Mouse (Mus musculus) skeletal muscle tissue, adult 2 months (tissue): Measurements from ENCODE around the gene Zbtb24.

Source experiments
- DNase-seq: peaks from one replicate; pipeline ENCODE4 v3.0.0-alpha.2; 2012; ENCODE audit warnings: low read depth, low spot score

Gene Zbtb24

DNA sequence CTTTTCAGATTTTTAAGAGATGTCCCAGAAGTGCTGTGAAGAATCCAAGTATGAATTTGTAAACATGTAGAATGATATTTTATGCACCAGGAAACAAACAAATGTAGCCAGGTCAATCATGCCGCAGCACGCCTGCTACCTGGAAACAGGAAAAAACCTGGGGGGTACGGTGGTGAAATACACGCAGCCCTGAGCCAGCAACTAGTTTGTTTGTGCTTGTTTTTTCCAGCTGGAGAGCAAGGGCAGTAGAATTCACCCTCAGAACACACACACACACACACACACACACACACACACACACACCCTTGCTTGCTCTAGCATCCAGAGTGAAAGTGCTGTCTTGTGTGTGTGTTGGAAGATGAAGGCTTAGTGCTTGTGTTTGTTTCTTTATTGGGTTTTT, 40.9 kb downstream of the Zbtb24 start:
- no peak for DNase-seq

DNA sequence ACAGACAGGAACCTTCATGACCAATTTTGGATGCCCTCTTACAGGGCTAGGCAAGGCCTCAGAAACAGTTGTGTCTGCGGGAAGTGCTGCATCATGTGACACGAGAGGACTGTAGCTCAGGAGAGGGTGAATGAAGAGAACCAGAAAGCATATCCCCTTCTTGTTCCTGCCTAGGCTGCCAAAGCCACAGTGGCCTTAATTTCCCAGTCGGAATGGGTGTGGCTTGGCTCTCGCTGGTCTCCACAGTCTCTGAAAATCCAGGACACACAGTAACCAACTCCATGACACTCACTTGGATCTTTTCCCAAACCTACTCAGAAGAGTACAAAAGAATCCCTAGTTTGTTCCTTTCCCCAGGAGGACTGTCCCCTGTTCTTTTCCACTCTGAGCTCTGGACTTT, 50.8 kb downstream of the Zbtb24 start:
- DNase-seq: peak; percentile 84

GRCm38 (mm10) chr10:41504996-41505395, 54.8 kb downstream of the Zbtb24 start:
- no peak for DNase-seq

- DNase-seq: peak; percentile 78
These were observed 55.3 kb downstream of the Zbtb24 start for GRCm38 (mm10) chr10:41505446-41505845.

DNA sequence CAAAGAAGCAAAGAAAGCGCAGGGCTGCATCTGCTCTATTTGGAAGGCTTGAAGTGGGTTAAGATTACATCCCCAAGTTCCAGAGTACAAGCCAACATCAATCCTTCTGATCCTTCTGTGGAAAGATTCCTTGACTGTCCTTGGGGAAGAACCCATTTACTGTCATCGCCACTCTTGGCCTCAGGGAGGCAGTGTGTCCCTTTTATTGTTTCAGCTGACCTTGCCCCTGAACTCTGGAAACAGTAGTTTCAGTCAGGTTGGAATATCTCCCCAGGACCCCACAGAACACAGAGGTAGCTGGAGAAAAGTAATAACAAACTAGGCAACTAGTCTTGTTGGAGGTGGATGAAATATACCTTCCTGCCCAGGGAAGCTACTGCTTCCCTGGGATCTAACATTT, 59.0 kb downstream of the Zbtb24 start:
- DNase-seq: no peak

- no peak for DNase-seq
These were observed 64.1 kb downstream of the Zbtb24 start for GRCm38 (mm10) chr10:41514301-41514700.

GRCm38 (mm10) chr10:41514921-41515320, 64.7 kb downstream of the Zbtb24 start:
- DNase-seq: no peak
